Mouse (Mus musculus): ENCODE measurements around the gene Atf6b. TPM values are rescaled to one million over a fixed set of nuclear protein-coding genes. Genes with fewer than 3 reads are reported as not detected.

Gene Atf6b
- total and polyA plus RNA-seq, 3 experiments = 45.3 to 101 TPM; not detected in 1

GRCm38 (mm10) chr17:34627093-34627942, 19.6 kb upstream of the Atf6b start:
- Histone ChIP-seq H3K4me1 (ENCODE audit: control insufficient read depth in 1 of 2, insufficient read depth in 2 of 2, low read length in 2 of 2) (peaks cover 2 to 34% of the 10 kb centered on the region in 2 experiments; a peak in 3 of 4 replicates), H3K27me3 (ENCODE audit: control insufficient read depth in 1 of 2, insufficient read depth in 2 of 2, low read length in 2 of 2) (no peaks in the 10 kb centered on the region; a peak in 1 of 4 replicates)
- DNase-seq (ENCODE audit: low read depth, low spot score) = peak; percentile 97
- TF ChIP-seq MAZ (IDR thresholded peaks at IDR 0.05; ENCODE audit: low read depth, low read length) (peak; percentile 88), GABPA (IDR thresholded peaks at IDR 0.05; ENCODE audit: low read depth, low read length) (no peak), GATA1 (IDR thresholded peaks at IDR 0.05; ENCODE audit: low read depth, low read length) (peak; percentile 46; the same call in 1 of the 2 replicates), SIN3A (IDR thresholded peaks at IDR 0.05; ENCODE audit: low read length) (peak; percentile 97), HCFC1 (IDR thresholded peaks at IDR 0.05; ENCODE audit: low read depth, low read length) (peak; percentile 87), RCOR1 (IDR thresholded peaks at IDR 0.05; ENCODE audit: low read depth, low read length) (0 out of 2 replicates have a peak, but pooled peaks have one; percentile 19), TAL1 (IDR thresholded peaks at IDR 0.05; ENCODE audit: low read length) (no peak; the same call in 1 of the 2 replicates), ETS1 (IDR thresholded peaks at IDR 0.05; ENCODE audit: low read depth, low read length) (peak; percentile 66), EP300 (IDR thresholded peaks at IDR 0.05; ENCODE audit: low read depth in 1 of 2, low read length in 2 of 2) (no peak), TBP (IDR thresholded peaks at IDR 0.05; ENCODE audit: low read depth, low read length) (peak; percentile 87), UBTF (IDR thresholded peaks at IDR 0.05; ENCODE audit: borderline replicate concordance, insufficient read depth, low read depth, low read length) (no peak), BHLHE40 (IDR thresholded peaks at IDR 0.05; ENCODE audit: borderline replicate concordance, low read depth, low read length) (peak; percentile 60; the same call in 1 of the 2 replicates), ZNF384 (IDR thresholded peaks at IDR 0.05; ENCODE audit: low read depth, low read length) (no peak), ZMIZ1 (IDR thresholded peaks at IDR 0.05; ENCODE audit: low read depth, low read length) (peak; percentile 45), POLR2AphosphoS5 (IDR thresholded peaks at IDR 0.05; ENCODE audit: borderline replicate concordance, low read depth, low read length) (no peak), ZC3H11A (IDR thresholded peaks at IDR 0.05; ENCODE audit: low read depth, low read length) (no peak), RAD21 (IDR thresholded peaks at IDR 0.05; ENCODE audit: low read depth, low read length) (no peak), MEF2A (IDR thresholded peaks at IDR 0.05; ENCODE audit: extremely low read depth, insufficient replicate concordance, low read depth, low read length, poor library complexity, severe bottlenecking) (no peak), TCF12 (IDR thresholded peaks at IDR 0.05; ENCODE audit: low read depth, low read length) (peak; percentile 25; the same call in 1 of the 2 replicates), SMC3 (IDR thresholded peaks at IDR 0.05; ENCODE audit: low read depth, low read length) (no peak), E2F4 (IDR thresholded peaks at IDR 0.05; ENCODE audit: borderline replicate concordance, low read depth, low read length) (no peak), MYB (IDR thresholded peaks at IDR 0.05; ENCODE audit: low read depth, low read length) (no peak), MAX (IDR thresholded peaks at IDR 0.05; ENCODE audit: low read length) (peak; percentile 69), NELFE (IDR thresholded peaks at IDR 0.05; ENCODE audit: low read depth, low read length) (peak; percentile 72), ELF1 (IDR thresholded peaks at IDR 0.05; ENCODE audit: low read depth, low read length) (peak; percentile 50), CHD1 (IDR thresholded peaks at IDR 0.05; ENCODE audit: low read depth, low read length) (peak; percentile 99), USF2 (IDR thresholded peaks at IDR 0.05; ENCODE audit: borderline replicate concordance in 1 of 2, insufficient read depth in 1 of 2, low read depth in 1 of 2, low read length in 2 of 2) (no peak), CHD2 (IDR thresholded peaks at IDR 0.05; ENCODE audit: low read length) (no peak), MYC (IDR thresholded peaks at IDR 0.05; ENCODE audit: low read depth, low read length) (peak; percentile 79), MXI1 (IDR thresholded peaks at IDR 0.05; ENCODE audit: low read depth, low read length) (peak; percentile 76), ZKSCAN1 (IDR thresholded peaks at IDR 0.05; ENCODE audit: low read depth, low read length) (no peak), USF1 (IDR thresholded peaks at IDR 0.05; ENCODE audit: low read depth, low read length) (no peak), JUND (IDR thresholded peaks at IDR 0.05; ENCODE audit: low read depth, low read length) (no peak), KAT2A (conservative IDR thresholded peaks at IDR 0.05; ENCODE audit: low read depth, low read length) (no peak; the same call in 1 of the 2 replicates), CTCF (IDR thresholded peaks at IDR 0.05 in 2 of 3, conservative IDR thresholded peaks at IDR 0.05 in 1 of 3; ENCODE audit: control insufficient read depth in 1 of 3, insufficient read depth in 1 of 3, low read depth in 2 of 3, low read length in 3 of 3, poor library complexity in 1 of 3, severe bottlenecking in 1 of 3) (no peak)

More at GRCm38 (mm10) chr17:34627093-34627942, 19.6 kb upstream of the Atf6b start:
- peak overlapping the region; percentile 90 for H3K9ac ChIP-seq (ENCODE audit: control insufficient read depth, low read depth, low read length, poor library complexity, severe bottlenecking)
- H3K27ac ChIP-seq (ENCODE audit: control insufficient read depth, low read depth, low read length) = peak overlapping the region; percentile 94
- peaks cover 0 to 17% of the 10 kb centered on the region in 2 experiments; a peak in 3 of 4 replicates for H3K36me3 ChIP-seq (ENCODE audit: control insufficient read depth in 1 of 2, insufficient read depth in 2 of 2, low read length in 2 of 2)
- peak overlapping the region; percentile 91 to 92 for H3K4me3 ChIP-seq (ENCODE audit: control insufficient read depth in 1 of 2, insufficient read depth in 1 of 2, low read depth in 2 of 2, low read length in 2 of 2)
- no peaks in the 10 kb centered on the region for H3K9me3 ChIP-seq (replicated peaks; ENCODE audit: insufficient read depth, low read length)
- H3K79me2 ChIP-seq (ENCODE audit: control insufficient read depth, insufficient read depth, low read length, poor library complexity) = peaks cover 16% of the 10 kb centered on the region

Data from MEL (cell line).